Mouse (Mus musculus) thymus, adult 2 months (tissue): ENCODE data around the gene Zfp280d. TPM values are rescaled to one million over a fixed set of nuclear protein-coding genes. Genes with fewer than 3 reads are reported as not detected.
A peak's percentile ranks its signal among the peaks of the same experiment; 100 is the strongest.

Source experiments
- DNase-seq: peaks from one replicate; pipeline ENCODE4 v3.0.0; 2021
- H3K27ac ChIP-seq: fragments of 200-500 bp; 2 replicates; pipeline ENCODE4 v1.5.1; 2012; ENCODE audit warnings: low read length, control low read depth; ENCODE audit not compliant: control insufficient read depth, insufficient read depth
- H3K27me3 ChIP-seq: fragments of 200-500 bp; 2 replicates; pipeline ENCODE4 v1.6.1; 2012; ENCODE audit warnings: mild to moderate bottlenecking, low read length, moderate library complexity, mixed read lengths; ENCODE audit not compliant: control insufficient read depth, insufficient read depth
- H3K36me3 ChIP-seq: fragments of 200-500 bp; 2 replicates; pipeline ENCODE4 v1.6.1; 2012; ENCODE audit warnings: mild to moderate bottlenecking, low read length, moderate library complexity; ENCODE audit not compliant: control insufficient read depth, insufficient read depth
- H3K4me1 ChIP-seq: fragments of 200-500 bp; replicated peaks from 2 replicates; pipeline ENCODE4 v1.6.1; 2012; ENCODE audit warnings: low read length; ENCODE audit not compliant: control insufficient read depth, insufficient read depth
- H3K4me3 ChIP-seq: fragments of 200-500 bp; 2 replicates; pipeline ENCODE4 v1.5.1; 2012; ENCODE audit warnings: mild to moderate bottlenecking, low read length, control low read depth, moderate library complexity; ENCODE audit not compliant: control insufficient read depth, insufficient read depth
- CTCF ChIP-seq: fragments of 200-500 bp; IDR thresholded peaks from 2 replicates; pipeline ENCODE4 v1.5.1; 2012; ENCODE audit warnings: mild to moderate bottlenecking, control low read depth, low read length, moderate library complexity, borderline replicate concordance; ENCODE audit not compliant: control insufficient read depth, poor library complexity, insufficient read depth; ENCODE audit errors: extremely low read depth
- POLR2A ChIP-seq: fragments of 200-500 bp; IDR thresholded peaks from 2 replicates; pipeline ENCODE4 v1.6.1; 2012; ENCODE audit warnings: mild to moderate bottlenecking, low read length, control low read depth, moderate library complexity; ENCODE audit not compliant: control insufficient read depth, poor library complexity, insufficient read depth; ENCODE audit errors: extremely low read depth
- WGBS: fragments of 180-500 bp; shearing (Covaris S2); methylation state at CpG from one replicate; pipeline ENCODE4 v1.1.7; 2018; 5-methylcytosine and 5-hydroxymethylcytosine counted together
- polyA plus RNA-seq: library from polyadenylated mRNA; depleted of rRNA; stranded (reverse); fragments of >200 nt; gene quantifications from 2 replicates; pipeline ENCODE4 v1.2.3, GENCODE M21; 2012

Gene Zfp280d
- polyA plus RNA-seq, 1 experiment: 38.4 TPM

DNA sequence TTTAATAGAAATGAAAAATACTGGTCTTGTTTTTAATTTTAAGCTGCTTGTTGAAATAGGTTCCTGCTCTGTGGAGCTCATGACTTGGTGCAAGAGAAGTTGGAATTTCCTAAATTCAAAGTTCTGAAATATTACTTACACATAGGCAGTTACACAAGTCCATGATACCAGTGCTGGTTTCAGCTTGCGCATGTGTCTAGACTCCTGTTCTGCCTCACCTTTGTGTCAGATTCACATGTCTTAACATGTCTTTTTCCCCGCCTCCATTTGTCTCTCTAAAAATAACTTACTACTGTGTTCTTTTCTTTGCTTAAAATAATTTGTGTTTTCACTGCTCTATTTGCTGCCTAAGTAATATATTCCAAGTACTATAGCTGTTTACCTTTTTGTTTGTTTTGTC, 64.5 kb downstream of the Zfp280d start:
- no peak for DNase-seq

GRCm38 (mm10) chr9:72343844-72344243, 69.2 kb downstream of the Zfp280d start:
- Histone ChIP-seq H3K4me1 (no peaks in the 10 kb centered on the region), H3K36me3 (peaks cover 24% of the 10 kb centered on the region), H3K27ac (no peak overlapping the region), H3K4me3 (no peak overlapping the region), H3K27me3 (no peaks in the 10 kb centered on the region)
- DNase-seq: no peak
- TF ChIP-seq CTCF: no peak
- TF ChIP-seq POLR2A: no peak

More for the DNA sequence above, 64.5 kb downstream of the Zfp280d start:
- no peak overlapping the region for H3K27ac ChIP-seq
- no peak overlapping the region for H3K4me3 ChIP-seq
- peaks cover 2% of the 10 kb centered on the region for H3K4me1 ChIP-seq
- no peak for TF ChIP-seq CTCF
- no peak for TF ChIP-seq POLR2A
- no peaks in the 10 kb centered on the region for H3K27me3 ChIP-seq
- peaks cover 41% of the 10 kb centered on the region for H3K36me3 ChIP-seq
- WGBS: 96% methylated on average over 2 of the region's 2 CpGs

GRCm38 (mm10) chr9:72372359-72372758, 97.7 kb downstream of the Zfp280d start:
- TF ChIP-seq CTCF (no peak), POLR2A (no peak)
- DNase-seq: no peak
- Histone ChIP-seq H3K27ac (no peak overlapping the region), H3K4me1 (peaks cover 11% of the 10 kb centered on the region), H3K27me3 (no peaks in the 10 kb centered on the region), H3K4me3 (no peak overlapping the region), H3K36me3 (no peaks in the 10 kb centered on the region)
- WGBS: 95% methylated on average over 2 of the region's 2 CpGs

- H3K4me1 ChIP-seq: peaks cover 11% of the 10 kb centered on the region
- WGBS: 79% methylated on average over 3 of the region's 3 CpGs
- peak overlapping the region; percentile 40 for H3K27ac ChIP-seq
- TF ChIP-seq POLR2A (no peak), CTCF (no peak)
- H3K27me3 ChIP-seq: no peaks in the 10 kb centered on the region
- peak; percentile 60 for DNase-seq
- no peaks in the 10 kb centered on the region for H3K36me3 ChIP-seq
- no peak overlapping the region for H3K4me3 ChIP-seq
These were observed 99.4 kb downstream of the Zfp280d start for GRCm38 (mm10) chr9:72374074-72374473.

DNA sequence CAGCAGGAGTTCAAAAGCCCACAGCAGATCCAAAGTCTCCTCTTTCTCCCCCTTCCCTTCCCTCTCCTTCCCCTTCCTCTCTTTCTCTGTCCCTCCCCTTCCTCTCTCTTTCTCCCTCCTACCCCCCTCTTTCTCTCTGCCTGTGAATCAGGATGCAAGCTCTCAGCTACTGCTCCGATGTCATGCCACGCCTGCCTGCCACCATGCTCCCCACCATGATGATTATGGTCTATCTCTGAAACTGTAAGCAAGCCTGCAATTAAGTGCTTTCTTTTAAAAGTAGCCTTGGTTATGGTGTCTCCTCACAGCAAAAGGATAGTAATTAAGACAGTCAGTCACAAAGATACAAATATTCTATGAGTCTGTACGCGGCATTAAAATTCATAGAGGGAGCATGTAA, 100.3 kb downstream of the Zfp280d start:
- Histone ChIP-seq H3K4me1 (peaks cover 11% of the 10 kb centered on the region), H3K27me3 (no peaks in the 10 kb centered on the region), H3K27ac (peak overlapping the region; percentile 78), H3K36me3 (no peaks in the 10 kb centered on the region), H3K4me3 (no peak overlapping the region)
- 86% methylated on average over 4 of the region's 4 CpGs for WGBS
- TF ChIP-seq CTCF (no peak), POLR2A (no peak)
- no peak for DNase-seq

DNA sequence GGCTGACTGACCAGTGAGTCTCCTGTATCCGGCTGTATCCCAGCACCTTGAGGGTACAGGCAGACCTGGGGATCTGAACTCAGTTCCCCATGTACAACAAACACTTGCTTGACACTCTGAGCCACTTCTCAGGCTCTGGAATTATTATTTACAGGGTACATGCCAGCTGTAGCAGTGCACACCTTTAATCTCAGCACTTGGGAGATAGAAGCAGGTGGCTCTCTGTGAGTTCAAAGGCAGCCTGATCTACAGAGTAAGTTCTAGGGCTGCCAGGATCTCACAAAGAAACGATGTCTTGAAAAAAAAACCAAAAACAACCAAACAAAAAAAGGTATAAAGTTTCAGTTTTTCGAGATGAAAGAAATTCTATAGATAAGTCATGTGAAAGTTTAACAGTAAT, 101.0 kb downstream of the Zfp280d start:
- DNase-seq: peak; percentile 30
- 34% methylated on average over 3 of the region's 3 CpGs for WGBS
- peaks cover 11% of the 10 kb centered on the region for H3K4me1 ChIP-seq
- no peaks in the 10 kb centered on the region for H3K27me3 ChIP-seq
- H3K27ac ChIP-seq: peak overlapping the region; percentile 96
- no peaks in the 10 kb centered on the region for H3K36me3 ChIP-seq
- H3K4me3 ChIP-seq: no peak overlapping the region
- TF ChIP-seq POLR2A: no peak
- TF ChIP-seq CTCF: no peak

GRCm38 (mm10) chr9:72385786-72386185, 111.1 kb downstream of the Zfp280d start:
- Histone ChIP-seq H3K4me3 (no peak overlapping the region), H3K4me1 (peaks cover 25% of the 10 kb centered on the region), H3K27me3 (no peaks in the 10 kb centered on the region), H3K27ac (peak overlapping the region; percentile 94), H3K36me3 (0 out of 2 replicates have a peak, but pooled peaks cover 3% of the 10 kb centered on the region)
- TF ChIP-seq CTCF (no peak), POLR2A (no peak)
- 16% methylated on average over 7 of the region's 7 CpGs for WGBS
- DNase-seq: peak; percentile 71
